Mouse (Mus musculus) mature B cell (primary cell): Measurements from ENCODE around the gene Arnt2.

Experiments
- in situ Hi-C: fragments of 300-500 bp; cut with MboI; formaldehyde crosslinking; loops from 2 replicates; pipeline ENCODE4 v1.14.3; 2019

Arnt2 gene

GRCm38 (mm10) chr7:84397320-84397719, 12.7 kb downstream of the Arnt2 start:
- in situ Hi-C loops = no loop called here

- in situ Hi-C loops = no loop called here
Observed at GRCm38 (mm10) chr7:84396581-84396980, 13.4 kb downstream of the Arnt2 start.

- in situ Hi-C loops = no loop called here
Observed at GRCm38 (mm10) chr7:84387826-84388225, 22.1 kb downstream of the Arnt2 start.

GRCm38 (mm10) chr7:84386472-84386871, 23.5 kb downstream of the Arnt2 start:
- in situ Hi-C loops = no loop called here

GRCm38 (mm10) chr7:84384778-84385177, 25.2 kb downstream of the Arnt2 start:
- in situ Hi-C loops = no loop called here

- in situ Hi-C loops = no loop called here
Observed at GRCm38 (mm10) chr7:84384086-84384485, 25.9 kb downstream of the Arnt2 start.

GRCm38 (mm10) chr7:84382346-84382745, 27.6 kb downstream of the Arnt2 start:
- in situ Hi-C loops = no loop called here

- in situ Hi-C loops = no loop called here
Observed at GRCm38 (mm10) chr7:84380810-84381209, 29.2 kb downstream of the Arnt2 start.

GRCm38 (mm10) chr7:84377330-84377729, 32.6 kb downstream of the Arnt2 start:
- in situ Hi-C loops = no loop called here

GRCm38 (mm10) chr7:84373691-84374090, 36.3 kb downstream of the Arnt2 start:
- in situ Hi-C loops = no loop called here

- in situ Hi-C loops = no loop called here
Observed at GRCm38 (mm10) chr7:84372871-84373270, 37.1 kb downstream of the Arnt2 start.

GRCm38 (mm10) chr7:84372280-84372679, 37.7 kb downstream of the Arnt2 start:
- in situ Hi-C loops = no loop called here

GRCm38 (mm10) chr7:84370911-84371592, 38.9 kb downstream of the Arnt2 start:
- in situ Hi-C loops = no loop called here

GRCm38 (mm10) chr7:84366251-84366650, 43.7 kb downstream of the Arnt2 start:
- in situ Hi-C loops = no loop called here

- in situ Hi-C loops = no loop called here
Observed at GRCm38 (mm10) chr7:84362711-84363110, 47.3 kb downstream of the Arnt2 start.

GRCm38 (mm10) chr7:84361086-84361684, 48.8 kb downstream of the Arnt2 start:
- in situ Hi-C loops = no loop called here

- in situ Hi-C loops = no loop called here
Observed at GRCm38 (mm10) chr7:84358426-84358825, 51.5 kb downstream of the Arnt2 start.

GRCm38 (mm10) chr7:84355619-84356570, 54.1 kb downstream of the Arnt2 start:
- in situ Hi-C loops = no loop called here

- in situ Hi-C loops = no loop called here
Observed at GRCm38 (mm10) chr7:84354890-84355289, 55.1 kb downstream of the Arnt2 start.

- in situ Hi-C loops = no loop called here
Observed at GRCm38 (mm10) chr7:84350529-84350928, 59.4 kb downstream of the Arnt2 start.

- in situ Hi-C loops = no loop called here
Observed at GRCm38 (mm10) chr7:84349976-84350375, 60.0 kb downstream of the Arnt2 start.

GRCm38 (mm10) chr7:84348145-84348911, 61.6 kb downstream of the Arnt2 start:
- in situ Hi-C loops = no loop called here
